Mouse (Mus musculus) layer of hippocampus, adult 2 months (tissue): Measurements from ENCODE around the gene Syce3. TPM values are rescaled to one million over a fixed set of nuclear protein-coding genes. Genes with fewer than 3 reads are reported as not detected.
A peak's percentile ranks its signal among the peaks of the same experiment; 100 is the strongest.

Experiments used
- DNase-seq, 2 experiments: peaks; one replicate each; pipeline ENCODE4 v3.0.0; 2022; ENCODE audit warnings: low spot score in 2 of 2
- H3K27ac ChIP-seq: fragments of 200-600 bp; 2 replicates; pipeline ENCODE4 v1.8.1; 2022
- H3K4me3 ChIP-seq: fragments of 200-600 bp; 2 replicates; pipeline ENCODE4 v1.8.1; 2022; ENCODE audit warnings: mild to moderate bottlenecking
- CTCF ChIP-seq: fragments of 200-600 bp; conservative IDR thresholded peaks from 2 replicates; pipeline ENCODE4 v1.8.1; 2022; ENCODE audit warnings: antibody characterized with exemption, mild to moderate bottlenecking, moderate library complexity
- total RNA-seq, 2 experiments: library from RNA; stranded (reverse); gene quantifications; 2 replicates each; pipeline ENCODE4 v1.2.3; 2021

Gene Syce3
- total RNA-seq, 2 experiments from 2014 or later: not detected

- Histone ChIP-seq H3K27ac (no peak overlapping the region), H3K4me3 (no peak overlapping the region)
- DNase-seq: no peak
- no peak for TF ChIP-seq CTCF
Measured at GRCm38 (mm10) chr15:89399716-89400115, 10.6 kb downstream of the Syce3 start.

GRCm38 (mm10) chr15:89398146-89398545 is 12.2 kb downstream of the Syce3 start:
- TF ChIP-seq CTCF: no peak
- no peak overlapping the region for H3K4me3 ChIP-seq
- H3K27ac ChIP-seq: no peak overlapping the region
- DNase-seq: no peak

- H3K27ac ChIP-seq: no peak overlapping the region
- no peak overlapping the region for H3K4me3 ChIP-seq
- no peak for DNase-seq
- TF ChIP-seq CTCF: no peak
Measured at GRCm38 (mm10) chr15:89396883-89397282, 13.4 kb downstream of the Syce3 start.

DNA sequence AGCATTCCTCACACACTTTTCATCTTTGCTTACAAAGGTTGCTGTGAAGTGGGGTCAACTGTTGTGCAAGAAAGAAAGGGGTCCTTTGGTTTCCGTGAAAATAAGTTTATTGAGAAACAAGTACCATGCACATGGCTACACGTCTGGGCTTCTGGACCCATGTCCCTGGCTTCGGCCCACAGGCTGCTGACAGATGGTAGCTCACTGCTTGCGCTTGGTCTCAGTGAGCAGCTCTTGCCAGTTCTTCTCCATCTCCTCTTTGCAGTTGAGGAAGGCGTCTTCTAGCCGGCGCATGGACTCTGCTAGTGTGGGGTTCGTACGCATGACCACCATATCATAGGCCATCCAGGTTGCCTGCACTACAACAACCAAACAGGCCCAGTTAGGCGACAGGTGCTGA is 20.2 kb downstream of the Syce3 start:
- no peak for DNase-seq
- no peak overlapping the region for H3K27ac ChIP-seq
- no peak for TF ChIP-seq CTCF
- H3K4me3 ChIP-seq: no peak overlapping the region

DNA sequence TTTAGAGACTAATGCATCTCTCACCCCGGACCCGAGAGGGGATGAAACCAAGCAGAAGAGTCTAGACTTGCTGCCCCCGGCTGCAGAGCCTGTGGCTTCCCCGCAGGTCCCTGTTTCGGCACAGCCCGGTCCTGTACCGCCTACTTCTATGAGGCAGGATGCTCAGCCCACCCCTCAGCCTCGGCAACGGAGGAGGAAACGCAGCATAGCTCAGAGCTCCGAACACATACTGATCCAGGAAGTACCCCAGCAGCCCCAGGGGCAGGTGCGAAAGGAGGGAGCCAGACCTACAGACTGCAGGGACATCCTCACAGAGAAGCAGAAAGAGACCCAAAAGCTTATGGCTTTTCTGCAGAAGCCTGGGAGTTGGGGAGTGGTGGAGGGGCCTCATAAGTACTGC is 23.2 kb downstream of the Syce3 start:
- no peak for TF ChIP-seq CTCF

GRCm38 (mm10) chr15:89384617-89385016 is 25.7 kb downstream of the Syce3 start, which contains the start of gene Klhdc7b:
Klhdc7b (plus strand) TSS chr15:89384917.
- Histone ChIP-seq H3K4me3 (no peak within 1 kb of the TSS), H3K27ac (no peak within 1 kb of the TSS)
- DNase-seq: no peak
- no peak for TF ChIP-seq CTCF

More for the DNA sequence above, 23.2 kb downstream of the Syce3 start:
- H3K27ac ChIP-seq: no peak overlapping the region
- no peak for DNase-seq
- no peak overlapping the region for H3K4me3 ChIP-seq

DNA sequence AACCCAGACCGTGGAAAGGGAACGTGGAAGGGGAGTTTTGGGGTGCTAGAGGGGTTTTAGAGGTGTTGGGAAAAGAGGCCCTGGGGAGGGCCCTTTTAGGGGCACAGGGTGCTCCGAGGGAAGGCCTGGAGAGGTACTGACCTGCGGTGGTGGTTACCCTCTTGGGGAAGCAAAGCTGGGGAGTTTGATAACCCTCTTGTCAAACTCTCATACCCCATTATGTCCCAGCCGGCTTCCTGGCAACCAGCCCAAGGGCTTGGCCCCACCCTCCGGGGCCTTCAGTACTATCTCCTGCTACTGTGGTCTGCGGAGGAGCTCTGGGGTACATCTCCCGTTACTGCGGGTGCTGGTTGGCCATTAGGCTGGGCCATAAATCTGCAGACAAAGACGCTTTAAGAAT is 30.9 kb downstream of the Syce3 start:
- no peak for DNase-seq
- TF ChIP-seq CTCF: no peak
- Histone ChIP-seq H3K4me3 (peak overlapping the region; percentile 59), H3K27ac (peak overlapping the region; percentile 77)

- DNase-seq: no peak
- Histone ChIP-seq H3K4me3 (peak within 1 kb of the TSS; percentile 59), H3K27ac (peak within 1 kb of the TSS; percentile 77)
- TF ChIP-seq CTCF: no peak
Measured at GRCm38 (mm10) chr15:89378831-89379401, 31.4 kb downstream of the Syce3 start, which contains the start of gene Odf3b. Odf3b (minus strand) TSS chr15:89379282.

GRCm38 (mm10) chr15:89377938-89378828 is 32.1 kb downstream of the Syce3 start:
- peak overlapping the region; percentile 59 for H3K4me3 ChIP-seq
- peak overlapping the region; percentile 77 for H3K27ac ChIP-seq
- no peak for TF ChIP-seq CTCF

DNA sequence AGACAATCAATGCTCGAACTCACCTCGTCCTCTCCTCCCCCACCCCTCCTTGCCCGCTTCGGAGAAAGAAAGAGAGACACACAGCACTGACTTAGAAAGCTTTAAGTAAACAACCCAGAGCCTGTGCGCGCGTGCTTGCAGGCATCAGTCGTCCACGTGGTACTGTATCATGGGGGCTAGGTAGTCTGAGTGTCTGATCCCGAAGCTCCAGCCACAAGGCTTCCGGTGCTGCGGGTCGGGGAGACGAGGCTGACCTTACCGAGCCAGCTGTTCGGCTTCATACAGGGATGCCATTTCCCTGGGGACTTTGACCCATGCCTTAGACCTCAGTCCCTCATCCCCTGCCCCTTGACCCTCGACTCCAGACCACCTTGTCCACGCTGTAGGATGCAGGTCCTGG is 32.9 kb downstream of the Syce3 start:
- no peak for DNase-seq
- TF ChIP-seq CTCF: no peak
- Histone ChIP-seq H3K27ac (no peak overlapping the region), H3K4me3 (no peak overlapping the region)

More at GRCm38 (mm10) chr15:89377938-89378828, 32.1 kb downstream of the Syce3 start:
- no peak for DNase-seq

GRCm38 (mm10) chr15:89376957-89377356 is 33.3 kb downstream of the Syce3 start, which contains the start of gene Tymp:
Tymp (minus strand) TSS chr15:89377039.
- DNase-seq: no peak
- no peak for TF ChIP-seq CTCF
- Histone ChIP-seq H3K4me3 (no peak within 1 kb of the TSS), H3K27ac (no peak within 1 kb of the TSS)

DNA sequence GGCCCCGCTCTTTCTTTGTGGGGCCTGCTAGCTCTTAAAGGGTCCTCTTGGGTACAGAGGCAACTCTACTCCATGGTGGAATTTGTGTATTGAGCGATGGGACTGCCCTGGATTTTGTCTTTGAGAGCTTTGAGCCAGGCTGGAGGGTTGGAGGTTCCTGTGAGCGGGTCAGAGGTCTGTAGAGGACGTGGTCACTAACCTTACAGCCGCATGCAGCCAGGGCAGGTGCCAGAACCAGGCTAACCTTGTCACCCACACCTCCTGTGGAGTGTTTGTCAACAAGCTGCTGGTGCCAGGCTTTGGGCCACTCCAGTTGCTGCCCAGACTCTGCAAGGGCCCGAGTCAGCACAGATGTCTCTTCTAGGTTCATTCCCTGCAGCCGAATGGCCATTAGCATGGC is 34.3 kb downstream of the Syce3 start:
- Histone ChIP-seq H3K4me3 (no peak overlapping the region), H3K27ac (no peak overlapping the region)
- no peak for TF ChIP-seq CTCF
- DNase-seq: no peak

DNA sequence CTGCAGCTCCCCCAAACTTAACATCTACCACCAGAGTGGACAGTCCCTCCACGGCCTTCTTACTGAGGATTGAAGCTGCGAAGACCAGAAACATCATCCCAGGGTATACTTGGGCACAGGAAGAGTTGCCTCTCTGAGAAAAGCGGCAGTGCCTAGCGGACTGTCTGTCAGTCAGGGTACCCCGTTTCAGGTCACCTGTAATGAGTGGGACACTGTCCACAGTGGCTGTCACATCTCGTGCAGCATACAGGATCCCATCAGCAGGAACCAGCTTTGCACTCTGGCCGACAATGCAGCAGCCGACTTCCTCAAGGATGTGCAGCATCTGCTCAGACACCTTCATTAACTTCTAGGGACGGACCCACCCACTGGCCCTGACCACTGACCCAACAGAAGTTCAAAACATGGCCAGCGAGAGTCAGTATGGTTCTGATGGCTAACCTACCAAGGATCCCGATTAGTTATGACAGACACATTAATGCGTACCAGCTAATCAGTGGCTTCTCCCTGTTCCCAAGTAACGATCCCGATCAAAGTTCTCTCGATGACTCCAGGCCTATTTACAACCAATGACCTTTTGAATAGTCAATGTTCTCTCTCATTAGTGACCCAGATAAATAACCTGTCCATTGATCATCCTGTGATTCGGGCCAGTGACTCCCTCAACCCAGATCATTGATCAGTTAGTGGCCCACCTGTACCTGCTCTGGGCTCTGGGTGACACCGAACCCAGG is 35.3 kb downstream of the Syce3 start:
- no peak for TF ChIP-seq CTCF
- 0 out of 2 replicates have a peak overlapping the region, but pooled peaks have one; percentile 99 for H3K27ac ChIP-seq
- H3K4me3 ChIP-seq: no peak overlapping the region
- DNase-seq: no peak
